Mouse (Mus musculus): Measurements from ENCODE around the gene Ankrd22.

Ankrd22 gene

GRCm38 (mm10) chr19:34181234-34181633 lies 15.4 kb upstream of the Ankrd22 start:
- no peak for DNase-seq (ENCODE audit: low spot score in 2 of 2)

GRCm38 (mm10) chr19:34180316-34180715 lies 14.5 kb upstream of the Ankrd22 start:
- DNase-seq (ENCODE audit: low spot score in 2 of 2) = no peak

- no peak for DNase-seq (ENCODE audit: low spot score in 2 of 2)
Measured at GRCm38 (mm10) chr19:34179136-34179535, 13.3 kb upstream of the Ankrd22 start.

- DNase-seq (ENCODE audit: low spot score in 2 of 2) = no peak
Measured at GRCm38 (mm10) chr19:34174004-34174403, 8.2 kb upstream of the Ankrd22 start.

GRCm38 (mm10) chr19:34171167-34171566 lies 5.3 kb upstream of the Ankrd22 start:
- DNase-seq (ENCODE audit: low spot score in 2 of 2) = no peak

- no peak for DNase-seq (ENCODE audit: low spot score in 2 of 2)
Measured at GRCm38 (mm10) chr19:34169121-34169520, 3.3 kb upstream of the Ankrd22 start.

- no peak for DNase-seq (ENCODE audit: low spot score in 2 of 2)
Measured at GRCm38 (mm10) chr19:34167896-34168661, 2.2 kb upstream of the Ankrd22 start.

- DNase-seq (ENCODE audit: low spot score in 2 of 2) = no peak
Measured at GRCm38 (mm10) chr19:34166386-34166785, 533 bp upstream of the Ankrd22 start.

- no peak for DNase-seq (ENCODE audit: low spot score in 2 of 2)
Measured at GRCm38 (mm10) chr19:34162693-34163092, 3.2 kb downstream of the Ankrd22 start.

GRCm38 (mm10) chr19:34153263-34154144 lies 12.3 kb downstream of the Ankrd22 start:
- DNase-seq (ENCODE audit: low spot score in 2 of 2) = no peak

GRCm38 (mm10) chr19:34151909-34152308 lies 13.9 kb downstream of the Ankrd22 start:
- DNase-seq (ENCODE audit: low spot score in 2 of 2) = no peak

GRCm38 (mm10) chr19:34148421-34148820 lies 17.4 kb downstream of the Ankrd22 start:
- DNase-seq (ENCODE audit: low spot score in 2 of 2) = no peak

- no peak for DNase-seq (ENCODE audit: low spot score in 2 of 2)
Measured at GRCm38 (mm10) chr19:34139431-34140046, 26.3 kb downstream of the Ankrd22 start.

GRCm38 (mm10) chr19:34138720-34139430 lies 27.0 kb downstream of the Ankrd22 start:
- no peak for DNase-seq (ENCODE audit: low spot score in 2 of 2)

GRCm38 (mm10) chr19:34120107-34120731 lies 45.6 kb downstream of the Ankrd22 start:
- DNase-seq (ENCODE audit: low spot score in 2 of 2) = no peak

GRCm38 (mm10) chr19:34119653-34120052 lies 46.2 kb downstream of the Ankrd22 start:
- no peak for DNase-seq (ENCODE audit: low spot score in 2 of 2)

GRCm38 (mm10) chr19:34119102-34119501 lies 46.8 kb downstream of the Ankrd22 start:
- DNase-seq (ENCODE audit: low spot score in 2 of 2) = no peak

GRCm38 (mm10) chr19:34104841-34105240 lies 61.0 kb downstream of the Ankrd22 start:
- DNase-seq (ENCODE audit: low spot score in 2 of 2) = no peak

GRCm38 (mm10) chr19:34101888-34102287 lies 64.0 kb downstream of the Ankrd22 start:
- no peak for DNase-seq (ENCODE audit: low spot score in 2 of 2)

GRCm38 (mm10) chr19:34100633-34101032 lies 65.2 kb downstream of the Ankrd22 start, which contains the start of gene Lipm:
TSS of gene Lipm (plus strand) at chr19:34100933.
- no peak for DNase-seq (ENCODE audit: low spot score in 2 of 2)

GRCm38 (mm10) chr19:34096228-34096627 lies 69.6 kb downstream of the Ankrd22 start:
- no peak for DNase-seq (ENCODE audit: low spot score in 2 of 2)
